Mouse (Mus musculus): ENCODE measurements around the gene Notum. TPM values are rescaled to one million over a fixed set of nuclear protein-coding genes. Genes with fewer than 3 reads are reported as not detected.
"Not testable (repeated sequence)": the region's sequence is repeated elsewhere in the genome, so short reads cannot be mapped to it uniquely, and the experiment has no call there.

The Notum gene
- polyA plus RNA-seq, 1 experiment from 2014 or later: 2.5 TPM

- 72% methylated on average over 20 of the region's 20 CpGs for WGBS
- ATAC-seq (replicated peaks; ENCODE audit: insufficient number of reproducible peaks, low FRiP score, low TSS enrichment, low read depth): no peak
- Histone ChIP-seq H3K4me3 (ENCODE audit: low read depth, low read length) (no peak overlapping the region), H3K36me3 (replicated peaks; ENCODE audit: control insufficient read depth, insufficient read depth, low read depth, low read length) (no peaks in the 10 kb centered on the region; the same call in 1 of the 2 replicates), H3K9me3 (replicated peaks; ENCODE audit: control insufficient read depth, low read length) (no peaks in the 10 kb centered on the region), H3K27ac (replicated peaks; ENCODE audit: low read depth, low read length) (no peak overlapping the region), H3K4me2 (ENCODE audit: low read depth, low read length) (no peak overlapping the region), H3K27me3 (ENCODE audit: control insufficient read depth, insufficient read depth, low read length) (no peaks in the 10 kb centered on the region), H3K4me1 (ENCODE audit: control insufficient read depth, insufficient read depth, low read length) (no peaks in the 10 kb centered on the region), H3K9ac (replicated peaks; ENCODE audit: low read length) (no peak overlapping the region)
- DNase-seq (ENCODE audit: low spot score): no peak
Measured at GRCm38 (mm10) chr11:120686650-120687272, 25.8 kb upstream of the Notum start.

GRCm38 (mm10) chr11:120684660-120685059, 23.7 kb upstream of the Notum start:
- Histone ChIP-seq H3K4me1 (ENCODE audit: control insufficient read depth, insufficient read depth, low read length) (no peaks in the 10 kb centered on the region), H3K36me3 (replicated peaks; ENCODE audit: control insufficient read depth, insufficient read depth, low read depth, low read length) (no peaks in the 10 kb centered on the region; the same call in 1 of the 2 replicates), H3K27ac (replicated peaks; ENCODE audit: low read depth, low read length) (no peak overlapping the region), H3K4me3 (ENCODE audit: low read depth, low read length) (no peak overlapping the region), H3K9me3 (replicated peaks; ENCODE audit: control insufficient read depth, low read length) (no peaks in the 10 kb centered on the region), H3K27me3 (ENCODE audit: control insufficient read depth, insufficient read depth, low read length) (no peaks in the 10 kb centered on the region), H3K9ac (replicated peaks; ENCODE audit: low read length) (no peak overlapping the region), H3K4me2 (ENCODE audit: low read depth, low read length) (no peak overlapping the region)
- DNase-seq (ENCODE audit: low spot score): no peak
- ATAC-seq (replicated peaks; ENCODE audit: insufficient number of reproducible peaks, low FRiP score, low TSS enrichment, low read depth): no peak
- 86% methylated on average over 2 of the region's 2 CpGs for WGBS

GRCm38 (mm10) chr11:120684086-120684485, 23.1 kb upstream of the Notum start:
- WGBS: 70% methylated on average over 2 of the region's 2 CpGs
- no peak for ATAC-seq (replicated peaks; ENCODE audit: insufficient number of reproducible peaks, low FRiP score, low TSS enrichment, low read depth)
- no peak for DNase-seq (ENCODE audit: low spot score)
- no peaks in the 10 kb centered on the region for H3K4me1 ChIP-seq (ENCODE audit: control insufficient read depth, insufficient read depth, low read length)
- H3K27me3 ChIP-seq (ENCODE audit: control insufficient read depth, insufficient read depth, low read length): no peaks in the 10 kb centered on the region
- H3K9me3 ChIP-seq (replicated peaks; ENCODE audit: control insufficient read depth, low read length): no peaks in the 10 kb centered on the region
- H3K27ac ChIP-seq (replicated peaks; ENCODE audit: low read depth, low read length): no peak overlapping the region
- no peaks in the 10 kb centered on the region; the same call in 1 of the 2 replicates for H3K36me3 ChIP-seq (replicated peaks; ENCODE audit: control insufficient read depth, insufficient read depth, low read depth, low read length)
- no peak overlapping the region for H3K4me2 ChIP-seq (ENCODE audit: low read depth, low read length)
- H3K9ac ChIP-seq (replicated peaks; ENCODE audit: low read length): no peak overlapping the region
- H3K4me3 ChIP-seq (ENCODE audit: low read depth, low read length): no peak overlapping the region

- no peak for ATAC-seq (replicated peaks; ENCODE audit: insufficient number of reproducible peaks, low FRiP score, low TSS enrichment, low read depth)
- H3K36me3 ChIP-seq (replicated peaks; ENCODE audit: control insufficient read depth, insufficient read depth, low read depth, low read length): no peaks in the 10 kb centered on the region
Measured at GRCm38 (mm10) chr11:120683536-120683935, 22.6 kb upstream of the Notum start.

GRCm38 (mm10) chr11:120682683-120683082, 21.7 kb upstream of the Notum start:
- ATAC-seq (replicated peaks; ENCODE audit: insufficient number of reproducible peaks, low FRiP score, low TSS enrichment, low read depth) (no peak), DNase-seq (ENCODE audit: low spot score) (no peak)
- Histone ChIP-seq H3K4me1 (ENCODE audit: control insufficient read depth, insufficient read depth, low read length) (no peaks in the 10 kb centered on the region), H3K36me3 (replicated peaks; ENCODE audit: control insufficient read depth, insufficient read depth, low read depth, low read length) (no peaks in the 10 kb centered on the region), H3K27me3 (ENCODE audit: control insufficient read depth, insufficient read depth, low read length) (no peaks in the 10 kb centered on the region), H3K4me2 (ENCODE audit: low read depth, low read length) (no peak overlapping the region), H3K27ac (replicated peaks; ENCODE audit: low read depth, low read length) (no peak overlapping the region), H3K4me3 (ENCODE audit: low read depth, low read length) (no peak overlapping the region), H3K9me3 (replicated peaks; ENCODE audit: control insufficient read depth, low read length) (no peaks in the 10 kb centered on the region), H3K9ac (replicated peaks; ENCODE audit: low read length) (no peak overlapping the region)
- WGBS: 95% methylated on average over 5 of the region's 5 CpGs

More at GRCm38 (mm10) chr11:120683536-120683935, 22.6 kb upstream of the Notum start:
- Histone ChIP-seq H3K4me3 (ENCODE audit: low read depth, low read length) (no peak overlapping the region), H3K9ac (replicated peaks; ENCODE audit: low read length) (no peak overlapping the region), H3K4me2 (ENCODE audit: low read depth, low read length) (no peak overlapping the region), H3K9me3 (replicated peaks; ENCODE audit: control insufficient read depth, low read length) (no peaks in the 10 kb centered on the region), H3K4me1 (ENCODE audit: control insufficient read depth, insufficient read depth, low read length) (no peaks in the 10 kb centered on the region), H3K27me3 (ENCODE audit: control insufficient read depth, insufficient read depth, low read length) (no peaks in the 10 kb centered on the region), H3K27ac (replicated peaks; ENCODE audit: low read depth, low read length) (no peak overlapping the region)
- DNase-seq (ENCODE audit: low spot score): no peak
- WGBS: 97% methylated on average over 3 of the region's 3 CpGs

- no peak overlapping the region for H3K27ac ChIP-seq (replicated peaks; ENCODE audit: low read depth, low read length)
- no peak overlapping the region for H3K4me3 ChIP-seq (ENCODE audit: low read depth, low read length)
- H3K4me2 ChIP-seq (ENCODE audit: low read depth, low read length): no peak overlapping the region
- ATAC-seq (replicated peaks; ENCODE audit: insufficient number of reproducible peaks, low FRiP score, low TSS enrichment, low read depth): no peak
- no peaks in the 10 kb centered on the region for H3K36me3 ChIP-seq (replicated peaks; ENCODE audit: control insufficient read depth, insufficient read depth, low read depth, low read length)
- no peaks in the 10 kb centered on the region for H3K9me3 ChIP-seq (replicated peaks; ENCODE audit: control insufficient read depth, low read length)
- 77% methylated on average over 3 of the region's 3 CpGs for WGBS
- no peaks in the 10 kb centered on the region for H3K27me3 ChIP-seq (ENCODE audit: control insufficient read depth, insufficient read depth, low read length)
- peak; percentile 10 for DNase-seq (ENCODE audit: low spot score)
- no peak overlapping the region for H3K9ac ChIP-seq (replicated peaks; ENCODE audit: low read length)
- H3K4me1 ChIP-seq (ENCODE audit: control insufficient read depth, insufficient read depth, low read length): no peaks in the 10 kb centered on the region
Measured at GRCm38 (mm10) chr11:120679909-120680308, 18.9 kb upstream of the Notum start.

GRCm38 (mm10) chr11:120676951-120677350, 16.0 kb upstream of the Notum start:
- no peak overlapping the region for H3K4me3 ChIP-seq (ENCODE audit: low read depth, low read length)
- H3K9ac ChIP-seq (replicated peaks; ENCODE audit: low read length): no peak overlapping the region
- no peaks in the 10 kb centered on the region for H3K9me3 ChIP-seq (replicated peaks; ENCODE audit: control insufficient read depth, low read length)
- ATAC-seq (replicated peaks; ENCODE audit: insufficient number of reproducible peaks, low FRiP score, low TSS enrichment, low read depth): no peak
- no peak for DNase-seq (ENCODE audit: low spot score)
- H3K36me3 ChIP-seq (replicated peaks; ENCODE audit: control insufficient read depth, insufficient read depth, low read depth, low read length): no peaks in the 10 kb centered on the region
- H3K27ac ChIP-seq (replicated peaks; ENCODE audit: low read depth, low read length): no peak overlapping the region
- WGBS: 93% methylated on average over 4 of the region's 4 CpGs
- H3K27me3 ChIP-seq (ENCODE audit: control insufficient read depth, insufficient read depth, low read length): no peaks in the 10 kb centered on the region
- no peak overlapping the region for H3K4me2 ChIP-seq (ENCODE audit: low read depth, low read length)
- H3K4me1 ChIP-seq (ENCODE audit: control insufficient read depth, insufficient read depth, low read length): no peaks in the 10 kb centered on the region

GRCm38 (mm10) chr11:120675875-120676274, 14.9 kb upstream of the Notum start:
- H3K27me3 ChIP-seq (ENCODE audit: control insufficient read depth, insufficient read depth, low read length); H3K9me3 ChIP-seq (replicated peaks; ENCODE audit: control insufficient read depth, low read length); H3K4me1 ChIP-seq (ENCODE audit: control insufficient read depth, insufficient read depth, low read length); H3K27ac ChIP-seq (replicated peaks; ENCODE audit: low read depth, low read length); H3K4me3 ChIP-seq (ENCODE audit: low read depth, low read length); DNase-seq (ENCODE audit: low spot score); H3K36me3 ChIP-seq (replicated peaks; ENCODE audit: control insufficient read depth, insufficient read depth, low read depth, low read length); H3K4me2 ChIP-seq (ENCODE audit: low read depth, low read length); ATAC-seq (replicated peaks; ENCODE audit: insufficient number of reproducible peaks, low FRiP score, low TSS enrichment, low read depth); H3K9ac ChIP-seq (replicated peaks; ENCODE audit: low read length): not testable (repeated sequence)
- 96% methylated on average over 4 of the region's 5 CpGs for WGBS
